Mouse (Mus musculus): ENCODE results near the gene Dmrtb1. TPM values are rescaled to one million over a fixed set of nuclear protein-coding genes. Genes with fewer than 3 reads are reported as not detected.

The Dmrtb1 gene
- polyA plus RNA-seq, 1 experiment from 2014 or later = not detected

DNA sequence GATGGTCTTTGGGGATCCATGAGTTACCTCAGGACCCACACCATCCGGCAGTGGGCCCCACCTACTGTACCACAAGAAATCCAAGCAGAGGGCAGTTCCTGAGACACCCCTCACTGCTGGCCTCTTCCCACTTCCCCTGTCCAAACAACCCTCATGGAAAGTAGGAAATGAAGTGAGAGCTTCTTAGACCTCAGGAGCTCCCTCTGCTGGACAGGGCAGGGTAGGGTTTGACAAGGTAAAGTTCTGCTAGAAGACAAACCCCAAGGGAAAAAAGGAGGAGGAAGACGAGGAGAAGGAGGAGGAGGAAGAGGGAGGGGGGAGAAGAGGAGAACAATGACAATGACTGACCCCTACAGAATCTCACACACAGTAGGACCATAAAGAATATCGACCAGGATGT lies 46.4 kb downstream of the Dmrtb1 start:
- Histone ChIP-seq H3K9me3 (ENCODE audit: control insufficient read depth, low read length) (no peaks in the 10 kb centered on the region), H3K4me2 (ENCODE audit: low read depth, low read length) (no peak overlapping the region), H3K36me3 (ENCODE audit: control insufficient read depth, insufficient read depth, low read length) (no peaks in the 10 kb centered on the region), H3K4me1 (replicated peaks; ENCODE audit: control insufficient read depth, insufficient read depth, low read length) (no peaks in the 10 kb centered on the region; the same call in 1 of the 2 replicates), H3K27ac (ENCODE audit: low read length) (no peak overlapping the region), H3K4me3 (ENCODE audit: low read length) (no peak overlapping the region), H3K27me3 (ENCODE audit: control insufficient read depth, insufficient read depth, low read depth, low read length) (no peaks in the 10 kb centered on the region), H3K9ac (ENCODE audit: low read length) (no peak overlapping the region)
- WGBS = 54% methylated on average over 3 of the region's 3 CpGs
- no peak for ATAC-seq (ENCODE audit: low read depth)

GRCm38 (mm10) chr4:107636099-107636498 lies 47.9 kb downstream of the Dmrtb1 start:
- no peak overlapping the region for H3K4me3 ChIP-seq (ENCODE audit: low read length)
- no peak overlapping the region for H3K27ac ChIP-seq (ENCODE audit: low read length)
- no peak overlapping the region for H3K9ac ChIP-seq (ENCODE audit: low read length)
- H3K27me3 ChIP-seq (ENCODE audit: control insufficient read depth, insufficient read depth, low read depth, low read length) = no peaks in the 10 kb centered on the region
- H3K9me3 ChIP-seq (ENCODE audit: control insufficient read depth, low read length) = no peaks in the 10 kb centered on the region
- H3K36me3 ChIP-seq (ENCODE audit: control insufficient read depth, insufficient read depth, low read length) = no peaks in the 10 kb centered on the region
- H3K4me2 ChIP-seq (ENCODE audit: low read depth, low read length) = no peak overlapping the region
- 62% methylated on average over 6 of the region's 6 CpGs for WGBS
- no peaks in the 10 kb centered on the region; the same call in 1 of the 2 replicates for H3K4me1 ChIP-seq (replicated peaks; ENCODE audit: control insufficient read depth, insufficient read depth, low read length)
- no peak for ATAC-seq (ENCODE audit: low read depth)

DNA sequence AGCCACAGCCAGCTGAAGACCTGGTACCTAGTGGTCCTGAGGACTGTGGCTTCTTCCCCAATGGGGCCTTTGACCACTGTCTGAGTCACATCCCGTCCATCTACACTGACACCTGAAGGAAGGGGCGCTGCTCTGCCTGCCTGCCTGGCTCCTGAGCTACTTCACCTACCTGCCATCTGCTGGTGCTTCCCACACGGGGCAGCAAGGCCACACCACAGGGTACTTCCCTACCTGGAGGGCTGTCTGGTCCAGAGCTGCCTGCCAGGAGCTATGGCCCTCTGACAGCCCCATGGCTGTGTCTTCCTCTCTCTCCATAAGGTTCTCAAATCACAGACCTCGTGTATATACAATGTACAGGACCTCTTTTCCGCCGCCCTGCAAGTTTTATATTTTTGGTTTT lies 49.4 kb downstream of the Dmrtb1 start:
- Histone ChIP-seq H3K4me2 (ENCODE audit: low read depth, low read length) (no peak overlapping the region), H3K4me1 (replicated peaks; ENCODE audit: control insufficient read depth, insufficient read depth, low read length) (no peaks in the 10 kb centered on the region; the same call in 1 of the 2 replicates), H3K27ac (ENCODE audit: low read length) (no peak overlapping the region), H3K27me3 (ENCODE audit: control insufficient read depth, insufficient read depth, low read depth, low read length) (no peaks in the 10 kb centered on the region), H3K36me3 (ENCODE audit: control insufficient read depth, insufficient read depth, low read length) (no peaks in the 10 kb centered on the region), H3K9me3 (ENCODE audit: control insufficient read depth, low read length) (no peaks in the 10 kb centered on the region), H3K4me3 (ENCODE audit: low read length) (no peak overlapping the region), H3K9ac (ENCODE audit: low read length) (no peak overlapping the region)
- 57% methylated on average over 6 of the region's 6 CpGs for WGBS
- ATAC-seq (ENCODE audit: low read depth) = no peak

DNA sequence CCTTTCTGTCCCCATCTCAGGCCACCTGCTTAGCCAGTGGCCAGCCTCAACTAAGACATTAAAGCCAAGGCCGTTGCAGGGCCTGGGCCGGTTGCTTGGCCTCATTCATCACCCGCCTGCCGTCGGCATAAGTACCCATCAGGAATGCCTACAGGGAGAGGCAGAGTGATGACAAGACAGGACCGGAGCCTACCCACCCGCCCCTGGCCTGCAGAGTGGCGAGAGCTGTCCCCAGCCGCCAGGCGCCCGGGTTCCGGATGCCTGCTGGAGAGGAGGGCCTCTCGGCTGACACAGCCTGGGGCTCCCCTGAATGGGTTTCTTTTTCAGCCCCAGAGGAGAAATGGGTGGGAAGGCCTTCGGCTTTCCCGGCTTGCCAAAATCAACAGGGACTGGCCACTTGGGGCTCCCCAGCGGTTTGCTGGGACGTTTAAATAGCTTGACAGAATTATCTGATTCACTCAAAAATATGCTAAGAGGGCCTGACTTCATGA lies 55.1 kb downstream of the Dmrtb1 start:
- 28% methylated on average over 17 of the region's 17 CpGs for WGBS
- H3K27ac ChIP-seq (ENCODE audit: low read length) = no peak overlapping the region
- no peaks in the 10 kb centered on the region for H3K36me3 ChIP-seq (ENCODE audit: control insufficient read depth, insufficient read depth, low read length)
- H3K9ac ChIP-seq (ENCODE audit: low read length) = no peak overlapping the region
- H3K4me2 ChIP-seq (ENCODE audit: low read depth, low read length) = no peak overlapping the region
- no peak overlapping the region for H3K4me3 ChIP-seq (ENCODE audit: low read length)
- ATAC-seq (ENCODE audit: low read depth) = peak; percentile 53
- no peaks in the 10 kb centered on the region for H3K9me3 ChIP-seq (ENCODE audit: control insufficient read depth, low read length)
- no peaks in the 10 kb centered on the region for H3K4me1 ChIP-seq (replicated peaks; ENCODE audit: control insufficient read depth, insufficient read depth, low read length)
- no peaks in the 10 kb centered on the region for H3K27me3 ChIP-seq (ENCODE audit: control insufficient read depth, insufficient read depth, low read depth, low read length)

- H3K27me3 ChIP-seq (ENCODE audit: control insufficient read depth, insufficient read depth, low read depth, low read length) = no peaks in the 10 kb centered on the region
- no peak overlapping the region for H3K4me2 ChIP-seq (ENCODE audit: low read depth, low read length)
- ATAC-seq (ENCODE audit: low read depth) = no peak
- no peak overlapping the region for H3K9ac ChIP-seq (ENCODE audit: low read length)
- no peaks in the 10 kb centered on the region for H3K9me3 ChIP-seq (ENCODE audit: control insufficient read depth, low read length)
- H3K27ac ChIP-seq (ENCODE audit: low read length) = no peak overlapping the region
- 68% methylated on average over 4 of the region's 4 CpGs for WGBS
- H3K36me3 ChIP-seq (ENCODE audit: control insufficient read depth, insufficient read depth, low read length) = no peaks in the 10 kb centered on the region
- no peaks in the 10 kb centered on the region for H3K4me1 ChIP-seq (replicated peaks; ENCODE audit: control insufficient read depth, insufficient read depth, low read length)
- no peak overlapping the region for H3K4me3 ChIP-seq (ENCODE audit: low read length)
These were observed 55.8 kb downstream of the Dmrtb1 start for GRCm38 (mm10) chr4:107628226-107628625.

Small RNAs within 50 kb of the gene (microRNA-seq; reads per million reads assigned to microRNA genes)
- not detected for gene Gm25123

Other genes with a start within 250 kb of the Dmrtb1 start
- gene Glis1, start 249.6 kb downstream of the Dmrtb1 start, polyA plus RNA-seq (2015; fragmentation: Nextera tagmentation; extraction: Ambion mirVana) = 0.36 and 1.0 TPM in 2 replicates
- 0.26 and 0.40 TPM in 2 replicates for gene Lrp8, start 118.0 kb upstream of the Dmrtb1 start, polyA plus RNA-seq (2015; fragmentation: Nextera tagmentation; extraction: Ambion mirVana)
- gene Magoh, start 195.5 kb upstream of the Dmrtb1 start, polyA plus RNA-seq (2015; fragmentation: Nextera tagmentation; extraction: Ambion mirVana) = 176 and 181 TPM in 2 replicates
- 117 and 121 TPM in 2 replicates for gene 0610037L13Rik, start 205.6 kb upstream of the Dmrtb1 start, polyA plus RNA-seq (2015; fragmentation: Nextera tagmentation; extraction: Ambion mirVana)
- 43.7 and 51.1 TPM in 2 replicates for gene Cpt2, start 239.4 kb upstream of the Dmrtb1 start, polyA plus RNA-seq (2015; fragmentation: Nextera tagmentation; extraction: Ambion mirVana)

Data from lung, embryonic 16.5 days (tissue).